Mouse (Mus musculus) gastrocnemius, adult 2 months (tissue): ENCODE data around the gene Doc2g. TPM values are rescaled to one million over a fixed set of nuclear protein-coding genes. Genes with fewer than 3 reads are reported as not detected.

Experiments used
- DNase-seq: peaks from one replicate; pipeline ENCODE4 v3.0.0; 2022
- H3K27ac ChIP-seq: fragments of 200-600 bp; 2 replicates; pipeline ENCODE4 v1.8.1; 2022; ENCODE audit warnings: mild to moderate bottlenecking
- H3K4me3 ChIP-seq: fragments of 200-600 bp; 2 replicates; pipeline ENCODE4 v1.8.1; 2022; ENCODE audit warnings: mild to moderate bottlenecking, moderate library complexity
- CTCF ChIP-seq: fragments of 200-600 bp; IDR thresholded peaks from 2 replicates; pipeline ENCODE4 v1.8.1; 2022; ENCODE audit warnings: antibody characterized with exemption, mild to moderate bottlenecking, moderate library complexity
- intact Hi-C: fragments of 180-260 bp; cut with DNase I; formaldehyde crosslinking; loops from one replicate; pipeline ENCODE4 v1.15.1; 2025
- total RNA-seq, 2 experiments: library from RNA; stranded (reverse); gene quantifications; 2 replicates each; pipeline ENCODE4 v1.2.3; 2021

Doc2g gene
- total RNA-seq, 2 experiments from 2014 or later: 0.56 to 2.6 TPM

- DNase-seq: no peak
- H3K27ac ChIP-seq: peak overlapping the region; percentile 68
- H3K4me3 ChIP-seq: no peak overlapping the region
- intact Hi-C loops: no loop called here
- no peak for TF ChIP-seq CTCF
Observed at GRCm38 (mm10) chr19:3996106-3996505, 7.0 kb upstream of the Doc2g start.

- peak overlapping the region; percentile 68; the same call in 1 of the 2 replicates for H3K27ac ChIP-seq
- no peak overlapping the region for H3K4me3 ChIP-seq
- no peak for DNase-seq
- TF ChIP-seq CTCF: no peak
- intact Hi-C loops: no loop called here
Observed at GRCm38 (mm10) chr19:3996747-3997146, 6.4 kb upstream of the Doc2g start.

- H3K4me3 ChIP-seq: no peak overlapping the region
- H3K27ac ChIP-seq: no peak overlapping the region
- DNase-seq: no peak
- intact Hi-C loops: no loop called here
- TF ChIP-seq CTCF: no peak
Observed at GRCm38 (mm10) chr19:3997231-3997630, 5.9 kb upstream of the Doc2g start.

GRCm38 (mm10) chr19:3998335-3998734 lies 4.8 kb upstream of the Doc2g start:
- no peak for TF ChIP-seq CTCF
- intact Hi-C loops: no loop called here
- Histone ChIP-seq H3K4me3 (no peak overlapping the region), H3K27ac (no peak overlapping the region)
- DNase-seq: no peak

GRCm38 (mm10) chr19:3999121-3999730 lies 3.9 kb upstream of the Doc2g start:
- H3K27ac ChIP-seq: peak overlapping the region; percentile 94
- intact Hi-C loops: no loop called here
- DNase-seq: no peak
- peak overlapping the region; percentile 78 for H3K4me3 ChIP-seq
- TF ChIP-seq CTCF: no peak

- TF ChIP-seq CTCF: peak; percentile 81
- intact Hi-C loops: loop anchor here (1.0 kb wide), 1 partner anchor 12 kb away; the partner anchor contains the start of gene Ndufv1
Observed at GRCm38 (mm10) chr19:4000119-4000900, 2.8 kb upstream of the Doc2g start, which contains the start of the genes Nudt8 and Gm49405. Nudt8 (plus strand) TSS chr19:4000580. Gm49405 (plus strand) TSS chr19:4000626.

GRCm38 (mm10) chr19:4000949-4001525 lies 2.1 kb upstream of the Doc2g start:
- Histone ChIP-seq H3K4me3 (peak overlapping the region; percentile 78), H3K27ac (peak overlapping the region; percentile 94)
- DNase-seq: no peak
- intact Hi-C loops: loop anchor here (1.0 kb wide), 1 partner anchor 11 kb away; the partner anchor contains the start of gene Ndufv1
- no peak for TF ChIP-seq CTCF

More at GRCm38 (mm10) chr19:4000119-4000900, 2.8 kb upstream of the Doc2g start, which contains the start of the genes Nudt8 and Gm49405:
- Histone ChIP-seq H3K27ac (peak within 1 kb of the TSS; percentile 94), H3K4me3 (peak within 1 kb of the TSS; percentile 78)
- DNase-seq: peak; percentile 96

- no peak for DNase-seq
- Histone ChIP-seq H3K4me3 (no peak overlapping the region), H3K27ac (no peak overlapping the region)
- intact Hi-C loops: no loop called here
- TF ChIP-seq CTCF: no peak
Observed at GRCm38 (mm10) chr19:4001752-4002151, 1.4 kb upstream of the Doc2g start.

- Histone ChIP-seq H3K27ac (no peak overlapping the region), H3K4me3 (no peak overlapping the region)
- no peak for TF ChIP-seq CTCF
- no peak for DNase-seq
- intact Hi-C loops: no loop called here
Observed at GRCm38 (mm10) chr19:4003641-4004040, 528 bp downstream of the Doc2g start.

- H3K4me3 ChIP-seq: no peak overlapping the region
- no peak overlapping the region for H3K27ac ChIP-seq
- peak; percentile 20 for DNase-seq
- intact Hi-C loops: no loop called here
- TF ChIP-seq CTCF: no peak
Observed at GRCm38 (mm10) chr19:4004331-4004730, 1.2 kb downstream of the Doc2g start.

GRCm38 (mm10) chr19:4005091-4005490 lies 2.0 kb downstream of the Doc2g start:
- DNase-seq: no peak
- no peak for TF ChIP-seq CTCF
- intact Hi-C loops: no loop called here
- H3K4me3 ChIP-seq: no peak overlapping the region
- H3K27ac ChIP-seq: no peak overlapping the region

GRCm38 (mm10) chr19:4005971-4006370 lies 2.9 kb downstream of the Doc2g start:
- no peak overlapping the region for H3K4me3 ChIP-seq
- DNase-seq: no peak
- intact Hi-C loops: no loop called here
- no peak overlapping the region for H3K27ac ChIP-seq
- TF ChIP-seq CTCF: no peak

- intact Hi-C loops: no loop called here
Observed at GRCm38 (mm10) chr19:4011086-4011485, 8.0 kb downstream of the Doc2g start.

More at GRCm38 (mm10) chr19:4011086-4011485, 8.0 kb downstream of the Doc2g start:
- no peak for TF ChIP-seq CTCF
- no peak for DNase-seq
- peak overlapping the region; percentile 99 for H3K4me3 ChIP-seq
- 0 out of 2 replicates have a peak overlapping the region, but pooled peaks have one; percentile 13 for H3K27ac ChIP-seq
